Mouse (Mus musculus): ENCODE measurements around the gene Kmt2e.

GRCm38 (mm10) chr5:23515038-23515437 lies 80.8 kb downstream of the Kmt2e start:
- TF ChIP-seq EP300 (optimal IDR thresholded peaks at IDR 0.05) (no peak), CTCF (IDR thresholded peaks at IDR 0.05; ENCODE audit: low read depth) (no peak)
